12 mouse cellular contexts compared by ENCODE assay signal in genomic region chr8:12278663-12279312, GRCm38 (mm10). TPM values are rescaled to one million over a fixed set of nuclear protein-coding genes. Genes with fewer than 3 reads are reported as not detected.
DNase-seq lines count a peak whose midpoint lies in the region; ATAC-seq and TF ChIP-seq lines count a peak whose summit lies in the region.
"Had no signal": no experiment of that assay in that cellular context is flagged by ENCODE, and none has a peak within 500 bp of the region (broad histone marks: within the 10 kb centered on the region; RNA-seq: fewer than 3 reads in every experiment).

Gene A230072I06Rik (plus strand): TSS chr8:12278819.

- TF ChIP-seq CTCF in layer of hippocampus, adult 2 months (conservative IDR thresholded peaks at IDR 0.05): no peak

- H3K4me3 ChIP-seq in hindbrain, embryonic 15.5 days: no peak within 1 kb of the TSS
- no peak within 1 kb of the TSS for H3K4me3 ChIP-seq in hindbrain, embryonic 11.5 days (ENCODE audit: low read depth, low read length)
- no peak within 1 kb of the TSS for H3K4me3 ChIP-seq in layer of hippocampus, adult 2 months

- WGBS in hindbrain, embryonic 15.5 days: 37% methylated on average over 12 of the region's 12 CpGs
- WGBS in hindbrain, embryonic 11.5 days: 38% methylated on average over 12 of the region's 12 CpGs

- H3K27ac ChIP-seq in hindbrain, embryonic 15.5 days (replicated peaks): no peak within 1 kb of the TSS
- H3K27ac ChIP-seq in hindbrain, embryonic 11.5 days (ENCODE audit: low read depth, low read length): no peak within 1 kb of the TSS
- peak within 1 kb of the TSS; percentile 63 for H3K27ac ChIP-seq in layer of hippocampus, adult 2 months

- no peak within 1 kb of the TSS for H3K9ac ChIP-seq in hindbrain, embryonic 15.5 days
- H3K9ac ChIP-seq in hindbrain, embryonic 11.5 days (ENCODE audit: low read depth, low read length): no peak within 1 kb of the TSS

- no peaks in the 10 kb centered on the region for H3K9me3 ChIP-seq in hindbrain, embryonic 15.5 days
- no peaks in the 10 kb centered on the region for H3K9me3 ChIP-seq in hindbrain, embryonic 11.5 days (ENCODE audit: control insufficient read depth, low read length)

- H3K4me2 ChIP-seq in hindbrain, embryonic 15.5 days: no peak within 1 kb of the TSS
- H3K4me2 ChIP-seq in hindbrain, embryonic 11.5 days (replicated peaks; ENCODE audit: low read depth, low read length): no peak within 1 kb of the TSS

- H3K27me3 ChIP-seq in hindbrain, embryonic 15.5 days: peaks cover 20% of the 10 kb centered on the region; the same call in 1 of the 2 replicates
- H3K27me3 ChIP-seq in hindbrain, embryonic 11.5 days (ENCODE audit: control insufficient read depth, insufficient read depth, low read length): peaks cover 8% of the 10 kb centered on the region; the same call in 1 of the 2 replicates

- ATAC-seq in hindbrain, embryonic 15.5 days (ENCODE audit: low FRiP score, low read depth): 0 out of 2 replicates have a peak, but pooled peaks have one; percentile 30
- ATAC-seq in hindbrain, embryonic 11.5 days (ENCODE audit: low FRiP score): no peak

- peaks cover 19% of the 10 kb centered on the region for H3K4me1 ChIP-seq in hindbrain, embryonic 15.5 days (replicated peaks)
- H3K4me1 ChIP-seq in hindbrain, embryonic 11.5 days (replicated peaks; ENCODE audit: control insufficient read depth, insufficient read depth, low read length): no peaks in the 10 kb centered on the region

- no peak for DNase-seq in hindbrain, embryonic 11.5 days (ENCODE audit: low spot score)
- DNase-seq in right cerebral cortex, adult 18-20 months: peak; percentile 33
- no peak for DNase-seq in right cerebral cortex, postnatal 14 days
- peak; percentile 16 to 21 for DNase-seq in layer of hippocampus, adult 2 months (ENCODE audit: low spot score in 2 of 2)
- peak; percentile 32 for DNase-seq in telencephalon, adult 2 months (ENCODE audit: low read depth, low spot score)
- no peak for DNase-seq in cerebellum, postnatal 4 days (ENCODE audit: low spot score in 2 of 2)
- DNase-seq: kidney, adult 11 months; thymus, adult 18-20 months had no signal

- no peaks in the 10 kb centered on the region for H3K36me3 ChIP-seq in hindbrain, embryonic 15.5 days
- H3K36me3 ChIP-seq in hindbrain, embryonic 11.5 days (ENCODE audit: control insufficient read depth, insufficient read depth, low read length): no peaks in the 10 kb centered on the region

RNA-seq across cellular contexts. Expression of gene A230072I06Rik, which starts in this region (rescaled TPM):
- polyA plus RNA-seq in hindbrain, embryonic 15.5 days (2015; fragmentation: Nextera tagmentation; extraction: Ambion mirVana): 0.10 and 0.20 TPM in 2 replicates
- not detected in 2 replicates for polyA plus RNA-seq in hindbrain, embryonic 11.5 days (2014; fragmentation: Nextera tagmentation; extraction: Ambion mirVana)
- not detected for total RNA-seq in layer of hippocampus, adult 2 months (2021)
- total RNA-seq: MEL had no signal
- polyA plus RNA-seq: liver, embryonic 16.5 days; neural tube, embryonic 14.5 days had no signal

Comparison
In these comparisons a context has a peak if more than half of its experiments do, and no peak if none do; other contexts are left out.
1. DNase-seq: peak in right cerebral cortex, adult 18-20 months (single experiment) and telencephalon, adult 2 months (single experiment); none in hindbrain, embryonic 11.5 days (single experiment), right cerebral cortex, postnatal 14 days (single experiment) and cerebellum, postnatal 4 days (0 of 2).
2. Peak in ATAC-seq in hindbrain, embryonic 15.5 days; RNA of the gene not detected or under 1 TPM.
3. Peak in DNase-seq and H3K27ac ChIP-seq in layer of hippocampus, adult 2 months; RNA of the gene not detected or under 1 TPM.